In genomic region chr19:53106952-53107351, GRCm38 (mm10) we compare ENCODE assay signal across 9 mouse cellular contexts. TPM values are rescaled to one million over a fixed set of nuclear protein-coding genes. Genes with fewer than 3 reads are reported as not detected.
DNase-seq lines count a peak whose midpoint lies in the region; ATAC-seq and TF ChIP-seq lines count a peak whose summit lies in the region.
"Had no signal": no experiment of that assay in that cellular context is flagged by ENCODE, and none has a peak within 500 bp of the region (broad histone marks: within the 10 kb centered on the region; RNA-seq: fewer than 3 reads in every experiment).

No protein-coding gene starts in this region.

- TF ChIP-seq CTCF in testis, adult 2 months (IDR thresholded peaks at IDR 0.05; ENCODE audit: control insufficient read depth, insufficient read depth, insufficient replicate concordance, low read depth, low read length): no peak

- no peak for ATAC-seq in forebrain, embryonic 14.5 days
- ATAC-seq in forebrain, embryonic 11.5 days (replicated peaks; ENCODE audit: low FRiP score): no peak

- DNase-seq in heart, adult 8-10 months (ENCODE audit: low spot score): peak; percentile 32
- no peak for DNase-seq in heart, embryonic 10.5 days (ENCODE audit: low spot score)
- DNase-seq in testis, postnatal 14 days (ENCODE audit: low spot score): no peak
- peak; percentile 26 for DNase-seq in layer of hippocampus, postnatal 36 days
- peak; percentile 25 for DNase-seq in thymus, postnatal 25 days
- no peak for DNase-seq in forebrain, embryonic 14.5 days (ENCODE audit: low spot score)
- no peak for DNase-seq in forebrain, embryonic 11.5 days (ENCODE audit: low spot score)

- no peak overlapping the region for H3K4me3 ChIP-seq in heart, embryonic 10.5 days
- H3K4me3 ChIP-seq in testis, adult 2 months (ENCODE audit: control insufficient read depth, low read depth, low read length): no peak overlapping the region
- no peak overlapping the region for H3K4me3 ChIP-seq in forebrain, embryonic 14.5 days (ENCODE audit: low read depth, low read length)
- H3K4me3 ChIP-seq in forebrain, embryonic 11.5 days (ENCODE audit: low read depth, low read length): no peak overlapping the region
- H3K4me3 ChIP-seq: limb, embryonic 15.5 days had no signal

- H3K4me2 ChIP-seq in forebrain, embryonic 14.5 days (ENCODE audit: low read length): no peak overlapping the region
- H3K4me2 ChIP-seq in forebrain, embryonic 11.5 days (ENCODE audit: low read depth, low read length, severe bottlenecking): no peak overlapping the region
- H3K4me2 ChIP-seq: limb, embryonic 15.5 days had no signal

- no peak for TF ChIP-seq POLR2A in testis, adult 2 months (IDR thresholded peaks at IDR 0.05; ENCODE audit: control insufficient read depth, low read depth, low read length)

- H3K4me1 ChIP-seq in heart, embryonic 10.5 days: peaks cover 22% of the 10 kb centered on the region
- peaks cover 11% of the 10 kb centered on the region for H3K4me1 ChIP-seq in testis, adult 2 months (ENCODE audit: control insufficient read depth, insufficient read depth, low read length)
- H3K4me1 ChIP-seq in forebrain, embryonic 14.5 days (ENCODE audit: control insufficient read depth, insufficient read depth, low read length): peaks cover 3% of the 10 kb centered on the region; the same call in 1 of the 2 replicates
- H3K4me1 ChIP-seq in forebrain, embryonic 11.5 days (replicated peaks; ENCODE audit: control insufficient read depth, insufficient read depth, low read length): peaks cover 3% of the 10 kb centered on the region

- no peaks in the 10 kb centered on the region for H3K27me3 ChIP-seq in heart, embryonic 10.5 days (ENCODE audit: insufficient read depth, poor library complexity, severe bottlenecking)
- no peaks in the 10 kb centered on the region for H3K27me3 ChIP-seq in testis, adult 2 months (ENCODE audit: control insufficient read depth, insufficient read depth, low read length)
- H3K27me3 ChIP-seq in forebrain, embryonic 14.5 days (replicated peaks; ENCODE audit: control insufficient read depth, insufficient read depth, low read length): no peaks in the 10 kb centered on the region
- H3K27me3 ChIP-seq in forebrain, embryonic 11.5 days (ENCODE audit: control insufficient read depth, insufficient read depth, low read length): no peaks in the 10 kb centered on the region
- H3K27me3 ChIP-seq: limb, embryonic 15.5 days had no signal

- no peaks in the 10 kb centered on the region for H3K36me3 ChIP-seq in heart, embryonic 10.5 days
- H3K36me3 ChIP-seq in testis, adult 2 months (ENCODE audit: control insufficient read depth, insufficient read depth, low read length): no peaks in the 10 kb centered on the region
- no peaks in the 10 kb centered on the region for H3K36me3 ChIP-seq in forebrain, embryonic 14.5 days (ENCODE audit: control insufficient read depth, insufficient read depth, low read length)
- no peaks in the 10 kb centered on the region for H3K36me3 ChIP-seq in forebrain, embryonic 11.5 days (ENCODE audit: control insufficient read depth, insufficient read depth, low read length)
- H3K36me3 ChIP-seq: limb, embryonic 15.5 days had no signal

- no peaks in the 10 kb centered on the region for H3K9me3 ChIP-seq in heart, embryonic 10.5 days
- no peaks in the 10 kb centered on the region for H3K9me3 ChIP-seq in forebrain, embryonic 14.5 days (replicated peaks; ENCODE audit: control insufficient read depth, low read length)
- no peaks in the 10 kb centered on the region for H3K9me3 ChIP-seq in forebrain, embryonic 11.5 days (ENCODE audit: control insufficient read depth, low read length)
- H3K9me3 ChIP-seq: limb, embryonic 15.5 days had no signal

- no peak overlapping the region for H3K27ac ChIP-seq in heart, embryonic 10.5 days
- peak overlapping the region; percentile 47 for H3K27ac ChIP-seq in testis, adult 2 months (ENCODE audit: control insufficient read depth, insufficient read depth, low read depth, low read length)
- no peak overlapping the region for H3K27ac ChIP-seq in forebrain, embryonic 14.5 days (ENCODE audit: low read depth, low read length)
- H3K27ac ChIP-seq in forebrain, embryonic 11.5 days (ENCODE audit: low read depth, low read length): no peak overlapping the region
- H3K27ac ChIP-seq: limb, embryonic 15.5 days had no signal

- H3K9ac ChIP-seq in forebrain, embryonic 14.5 days (ENCODE audit: low read length): no peak overlapping the region
- H3K9ac ChIP-seq in forebrain, embryonic 11.5 days (ENCODE audit: low read length): no peak overlapping the region
- H3K9ac ChIP-seq: limb, embryonic 15.5 days had no signal

- 78% methylated on average over 7 of the region's 7 CpGs for WGBS in heart, embryonic 10.5 days
- 87% methylated on average over 7 of the region's 7 CpGs for WGBS in forebrain, embryonic 14.5 days
- 85% methylated on average over 7 of the region's 7 CpGs for WGBS in forebrain, embryonic 11.5 days

RNA-seq across cellular contexts. Expression of gene Add3, which starts 33.3 kb away (rescaled TPM):
- total RNA-seq in heart, adult 8-10 months (2022): 10 to 100 TPM; 35.7 to 51.4 (median 39.9) TPM
- 128 and 173 TPM in 2 replicates for polyA plus RNA-seq in heart, embryonic 10.5 days (2016; fragmentation: Nextera tagmentation; extraction: Ambion mirVana)
- 27.2 and 29.0 TPM in 2 replicates for polyA plus RNA-seq in testis, adult 2 months (2012; rRNA removed)
- total RNA-seq in layer of hippocampus, postnatal 36 days (2021): 100 to 1,000 TPM; 124 TPM
- 25.2 and 32.6 TPM in 2 replicates for polyA plus RNA-seq in forebrain, embryonic 14.5 days (2014; fragmentation: Nextera tagmentation; extraction: Ambion mirVana)
- polyA plus RNA-seq in forebrain, embryonic 11.5 days (2014; fragmentation: Nextera tagmentation; extraction: Ambion mirVana): 59.3 and 61.5 TPM in 2 replicates

Comparison
In these comparisons a context has a peak if more than half of its experiments do, and no peak if none do; other contexts are left out.
1. DNase-seq: peak in heart, adult 8-10 months (single experiment), layer of hippocampus, postnatal 36 days (2 of 2) and thymus, postnatal 25 days (single experiment); none in heart, embryonic 10.5 days (single experiment), testis, postnatal 14 days (single experiment), forebrain, embryonic 14.5 days (single experiment) and forebrain, embryonic 11.5 days (single experiment).